Mouse (Mus musculus) lung, embryonic 15.5 days (tissue): ENCODE measurements around the gene Scly. TPM values are rescaled to one million over a fixed set of nuclear protein-coding genes. Genes with fewer than 3 reads are reported as not detected.
A peak's percentile ranks its signal among the peaks of the same experiment; 100 is the strongest.

Source experiments
- ATAC-seq: fragments of 200-750 bp; cut with Nextera tagmentation; 2 replicates; pipeline ENCODE4 v1.8.0; 2017; ENCODE audit warnings: moderate number of reproducible peaks, borderline replicate concordance; ENCODE audit not compliant: low FRiP score, low TSS enrichment; ENCODE audit errors: extremely low read depth
- H3K27ac ChIP-seq: fragments of 300-500 bp; sonication (generic); 2 replicates; pipeline ENCODE4 v1.5.1; 2015; ENCODE audit warnings: moderate library complexity, mild to moderate bottlenecking, inconsistent platforms
- H3K27me3 ChIP-seq: fragments of 300-500 bp; sonication (generic); 2 replicates; pipeline ENCODE4 v1.6.1; 2015; ENCODE audit warnings: inconsistent platforms
- H3K36me3 ChIP-seq: fragments of 300-500 bp; sonication (generic); 2 replicates; pipeline ENCODE4 v1.6.1; 2015; ENCODE audit warnings: inconsistent platforms
- H3K4me1 ChIP-seq: fragments of 300-500 bp; sonication (generic); 2 replicates; pipeline ENCODE4 v1.6.1; 2015; ENCODE audit warnings: inconsistent platforms
- H3K4me2 ChIP-seq: fragments of 300-500 bp; sonication (generic); 2 replicates; pipeline ENCODE4 v1.6.1; 2015; ENCODE audit warnings: inconsistent platforms, mild to moderate bottlenecking, moderate library complexity
- H3K4me3 ChIP-seq: fragments of 300-500 bp; sonication (generic); 2 replicates; pipeline ENCODE4 v1.5.1; 2015; ENCODE audit warnings: mild to moderate bottlenecking, inconsistent platforms
- H3K9ac ChIP-seq: fragments of 300-500 bp; sonication (generic); 2 replicates; pipeline ENCODE4 v1.6.1; 2015; ENCODE audit warnings: inconsistent platforms
- H3K9me3 ChIP-seq: fragments of 300-500 bp; sonication (generic); 2 replicates; pipeline ENCODE4 v1.6.1; 2016; ENCODE audit warnings: inconsistent platforms
- WGBS: fragments of 180-500 bp; shearing (Covaris S2); methylation state at CpG from one replicate; pipeline ENCODE4 v1.1.7; 2015; 5-methylcytosine and 5-hydroxymethylcytosine counted together
- polyA plus RNA-seq: library from polyadenylated mRNA; unstranded; fragments of >200 nt; fragmentation: Nextera tagmentation; extraction: Ambion mirVana; gene quantifications from 2 replicates; pipeline ENCODE4 v1.2.1, GENCODE M21; 2015

The Scly gene
- polyA plus RNA-seq, 1 experiment from 2014 or later = 13.9 TPM

GRCm38 (mm10) chr1:91277480-91277879, 20.7 kb upstream of the Scly start:
- H3K9me3 ChIP-seq = no peaks in the 10 kb centered on the region
- ATAC-seq = no peak
- no peak overlapping the region for H3K27ac ChIP-seq
- H3K4me3 ChIP-seq = no peak overlapping the region
- H3K36me3 ChIP-seq = peaks cover 37% of the 10 kb centered on the region
- H3K4me2 ChIP-seq = no peak overlapping the region
- WGBS = 83% methylated on average over 2 of the region's 2 CpGs
- H3K4me1 ChIP-seq = no peaks in the 10 kb centered on the region
- H3K27me3 ChIP-seq = no peaks in the 10 kb centered on the region
- no peak overlapping the region for H3K9ac ChIP-seq

- no peak for ATAC-seq
- Histone ChIP-seq H3K36me3 (peaks cover 43% of the 10 kb centered on the region), H3K27me3 (no peaks in the 10 kb centered on the region), H3K4me3 (no peak overlapping the region), H3K4me2 (no peak overlapping the region), H3K4me1 (no peaks in the 10 kb centered on the region), H3K9me3 (no peaks in the 10 kb centered on the region), H3K27ac (no peak overlapping the region), H3K9ac (no peak overlapping the region)
- WGBS = 87% methylated on average over 3 of the region's 3 CpGs
These were observed 19.6 kb upstream of the Scly start for GRCm38 (mm10) chr1:91278410-91279119.

- Histone ChIP-seq H3K9me3 (no peaks in the 10 kb centered on the region), H3K4me1 (no peaks in the 10 kb centered on the region), H3K27ac (no peak overlapping the region), H3K36me3 (peaks cover 43% of the 10 kb centered on the region), H3K9ac (no peak overlapping the region), H3K27me3 (no peaks in the 10 kb centered on the region), H3K4me2 (no peak overlapping the region), H3K4me3 (no peak overlapping the region)
- WGBS = 64% methylated on average over 1 of the region's 1 CpGs
- no peak for ATAC-seq
These were observed 19.0 kb upstream of the Scly start for GRCm38 (mm10) chr1:91279126-91279525.

DNA sequence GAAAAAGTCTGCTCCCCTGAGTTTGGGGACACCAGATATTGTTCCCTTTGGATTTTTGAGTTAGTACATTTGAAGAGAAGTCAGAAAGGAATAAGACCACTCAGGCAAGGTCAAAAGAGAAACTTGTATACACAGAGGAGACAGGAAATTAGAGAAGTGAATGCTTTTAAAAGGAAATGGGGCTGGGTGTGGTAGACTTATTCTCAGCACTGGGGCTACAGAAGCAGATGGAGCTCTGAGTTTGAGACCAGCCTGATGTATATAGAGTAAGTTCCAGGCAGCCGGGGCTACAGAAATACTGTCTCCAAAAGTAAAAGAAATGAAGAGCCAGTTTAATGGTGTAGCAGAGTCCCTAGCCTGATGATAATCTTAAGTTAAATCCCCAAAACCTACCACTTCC, 15.6 kb upstream of the Scly start:
- peaks cover 54% of the 10 kb centered on the region for H3K36me3 ChIP-seq
- WGBS = 84% methylated on average over 1 of the region's 1 CpGs
- no peak overlapping the region for H3K9ac ChIP-seq
- H3K9me3 ChIP-seq = no peaks in the 10 kb centered on the region
- no peaks in the 10 kb centered on the region for H3K27me3 ChIP-seq
- ATAC-seq = no peak
- H3K4me2 ChIP-seq = no peak overlapping the region
- H3K27ac ChIP-seq = no peak overlapping the region
- no peaks in the 10 kb centered on the region for H3K4me1 ChIP-seq
- no peak overlapping the region for H3K4me3 ChIP-seq

DNA sequence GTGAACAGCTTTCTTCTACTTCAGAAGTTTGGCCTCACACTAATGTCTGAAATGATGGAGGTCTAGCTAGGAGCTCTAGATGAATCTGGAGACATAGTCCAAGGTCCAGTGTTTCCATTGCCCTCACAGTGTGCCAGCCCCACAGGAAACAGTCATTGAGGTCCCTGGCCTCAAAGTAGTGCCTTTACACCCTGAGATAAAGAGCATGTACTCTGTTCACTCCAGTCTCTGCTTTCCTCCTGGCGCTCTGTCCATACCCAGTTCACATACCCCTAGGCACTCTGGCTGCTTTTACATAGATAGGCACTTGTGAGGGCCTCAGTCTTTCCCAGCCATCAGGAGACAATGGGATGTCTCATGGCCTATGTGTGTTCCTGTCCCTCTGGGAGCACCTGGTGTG, 8.8 kb upstream of the Scly start:
- H3K9ac ChIP-seq = no peak overlapping the region
- H3K4me3 ChIP-seq = no peak overlapping the region
- no peak overlapping the region for H3K27ac ChIP-seq
- H3K9me3 ChIP-seq = no peaks in the 10 kb centered on the region
- WGBS = 96% methylated on average over 1 of the region's 1 CpGs
- H3K4me1 ChIP-seq = no peaks in the 10 kb centered on the region
- H3K27me3 ChIP-seq = no peaks in the 10 kb centered on the region
- peaks cover 39% of the 10 kb centered on the region for H3K36me3 ChIP-seq
- no peak for ATAC-seq
- H3K4me2 ChIP-seq = no peak overlapping the region

GRCm38 (mm10) chr1:91292101-91292825, 5.9 kb upstream of the Scly start:
- no peaks in the 10 kb centered on the region for H3K9me3 ChIP-seq
- H3K36me3 ChIP-seq = peaks cover 15% of the 10 kb centered on the region; the same call in 1 of the 2 replicates
- no peak overlapping the region for H3K9ac ChIP-seq
- H3K27me3 ChIP-seq = no peaks in the 10 kb centered on the region
- H3K4me1 ChIP-seq = no peaks in the 10 kb centered on the region
- H3K4me3 ChIP-seq = no peak overlapping the region
- no peak overlapping the region for H3K4me2 ChIP-seq
- ATAC-seq = no peak
- no peak overlapping the region for H3K27ac ChIP-seq
- 92% methylated on average over 11 of the region's 11 CpGs for WGBS

GRCm38 (mm10) chr1:91295544-91295943, 2.6 kb upstream of the Scly start:
- Histone ChIP-seq H3K9ac (no peak overlapping the region), H3K4me1 (peaks cover 13% of the 10 kb centered on the region; the same call in 1 of the 2 replicates), H3K9me3 (no peaks in the 10 kb centered on the region), H3K27ac (no peak overlapping the region), H3K27me3 (no peaks in the 10 kb centered on the region), H3K4me2 (no peak overlapping the region), H3K36me3 (peaks cover 1% of the 10 kb centered on the region; the same call in 1 of the 2 replicates), H3K4me3 (no peak overlapping the region)
- 90% methylated on average over 6 of the region's 6 CpGs for WGBS
- no peak for ATAC-seq

GRCm38 (mm10) chr1:91299026-91299706, 1.0 kb downstream of the Scly start:
- Histone ChIP-seq H3K4me3 (peak overlapping the region; percentile 71), H3K27me3 (no peaks in the 10 kb centered on the region), H3K36me3 (peaks cover 6% of the 10 kb centered on the region; the same call in 1 of the 2 replicates), H3K4me1 (peaks cover 13% of the 10 kb centered on the region; the same call in 1 of the 2 replicates), H3K27ac (no peak overlapping the region), H3K4me2 (peak overlapping the region; percentile 61), H3K9me3 (no peaks in the 10 kb centered on the region), H3K9ac (peak overlapping the region; percentile 66; the same call in 1 of the 2 replicates)
- ATAC-seq = no peak
- WGBS = 71% methylated on average over 13 of the region's 13 CpGs

DNA sequence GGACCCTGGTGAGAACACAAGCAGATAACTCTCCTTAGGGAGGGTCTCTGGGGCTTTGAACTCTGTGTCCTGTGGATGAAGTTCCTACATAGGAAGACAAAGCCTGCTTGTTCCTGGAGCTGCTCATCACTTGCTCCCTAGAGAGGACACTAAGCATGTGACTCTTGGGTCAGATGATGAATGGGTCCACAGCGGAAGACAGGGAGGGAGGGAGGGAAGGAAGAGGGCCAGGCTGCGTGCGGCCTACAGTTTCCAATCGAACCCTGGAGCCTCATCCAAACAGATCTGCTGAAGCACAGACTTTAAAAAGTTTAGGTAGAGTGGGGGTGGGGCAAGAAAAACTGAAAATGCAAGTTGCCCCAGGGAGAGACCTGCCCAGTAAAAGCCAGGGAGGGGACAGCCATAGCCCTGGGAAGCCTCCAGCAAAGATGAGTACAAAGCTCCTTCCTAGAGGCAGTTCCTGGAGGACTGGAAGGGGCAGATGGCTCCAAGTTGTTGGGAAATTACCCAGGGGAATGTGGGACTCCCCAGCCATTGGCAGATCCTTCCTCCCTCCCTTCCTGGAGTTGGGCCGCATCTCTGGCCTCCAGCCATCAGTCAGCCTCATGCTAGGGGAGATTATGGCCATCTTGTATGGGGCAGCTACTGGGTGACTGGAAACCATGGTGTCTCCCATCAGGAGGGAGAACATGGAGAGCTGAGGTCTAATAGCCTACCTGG, 1.7 kb downstream of the Scly start:
- peaks cover 13% of the 10 kb centered on the region; the same call in 1 of the 2 replicates for H3K4me1 ChIP-seq
- no peaks in the 10 kb centered on the region for H3K9me3 ChIP-seq
- H3K4me2 ChIP-seq = no peak overlapping the region
- H3K9ac ChIP-seq = no peak overlapping the region
- no peak for ATAC-seq
- H3K27ac ChIP-seq = no peak overlapping the region
- peaks cover 6% of the 10 kb centered on the region; the same call in 1 of the 2 replicates for H3K36me3 ChIP-seq
- 72% methylated on average over 5 of the region's 5 CpGs for WGBS
- H3K4me3 ChIP-seq = no peak overlapping the region
- no peaks in the 10 kb centered on the region for H3K27me3 ChIP-seq

GRCm38 (mm10) chr1:91301206-91301920, 3.2 kb downstream of the Scly start:
- no peak overlapping the region for H3K4me3 ChIP-seq
- no peaks in the 10 kb centered on the region for H3K27me3 ChIP-seq
- H3K27ac ChIP-seq = no peak overlapping the region
- H3K4me1 ChIP-seq = peaks cover 13% of the 10 kb centered on the region; the same call in 1 of the 2 replicates
- H3K36me3 ChIP-seq = peaks cover 10% of the 10 kb centered on the region; the same call in 1 of the 2 replicates
- H3K4me2 ChIP-seq = no peak overlapping the region
- H3K9me3 ChIP-seq = no peaks in the 10 kb centered on the region
- ATAC-seq = no peak
- WGBS = 63% methylated on average over 3 of the region's 3 CpGs
- H3K9ac ChIP-seq = no peak overlapping the region

DNA sequence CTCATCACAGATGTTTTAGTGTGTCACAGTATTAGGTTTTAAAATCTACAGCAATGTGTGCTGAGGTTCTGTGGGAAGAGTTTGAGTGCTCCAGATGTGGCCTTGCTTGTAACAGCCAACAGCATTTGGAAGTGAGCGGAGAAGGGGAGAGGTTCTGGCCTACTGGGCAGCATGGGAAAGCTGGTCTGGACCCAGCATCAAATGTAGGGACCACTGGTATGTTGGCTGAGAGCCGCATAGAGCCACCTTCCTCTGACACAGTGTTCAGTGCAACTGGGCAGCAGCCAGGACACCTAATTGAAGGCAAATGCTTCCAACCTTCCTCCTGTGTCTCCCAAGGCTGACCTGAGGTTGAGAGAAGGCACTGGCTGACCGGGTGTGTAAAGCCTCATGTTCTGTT, 3.9 kb downstream of the Scly start:
- WGBS = 71% methylated on average over 3 of the region's 3 CpGs

More for the DNA sequence above, 3.9 kb downstream of the Scly start:
- peaks cover 13% of the 10 kb centered on the region; the same call in 1 of the 2 replicates for H3K4me1 ChIP-seq
- H3K4me2 ChIP-seq = no peak overlapping the region
- no peaks in the 10 kb centered on the region for H3K27me3 ChIP-seq
- H3K9me3 ChIP-seq = no peaks in the 10 kb centered on the region
- no peak overlapping the region for H3K4me3 ChIP-seq
- ATAC-seq = no peak
- no peak overlapping the region for H3K9ac ChIP-seq
- peaks cover 11% of the 10 kb centered on the region; the same call in 1 of the 2 replicates for H3K36me3 ChIP-seq
- H3K27ac ChIP-seq = no peak overlapping the region
